Mouse (Mus musculus) cerebellum, adult 2 months (tissue): ENCODE results near the gene Shprh.

Experiments used
- CTCF ChIP-seq: fragments of 200-500 bp; IDR thresholded peaks from 2 replicates; pipeline ENCODE4 v1.5.1; 2011; ENCODE audit warnings: low read depth, mild to moderate bottlenecking, control low read depth, low read length, moderate library complexity, borderline replicate concordance; ENCODE audit not compliant: insufficient read depth
- POLR2A ChIP-seq: fragments of 200-500 bp; IDR thresholded peaks from 2 replicates; pipeline ENCODE4 v1.6.1; 2011; ENCODE audit warnings: low read length, control low read depth, borderline replicate concordance; ENCODE audit not compliant: insufficient read depth

- TF ChIP-seq CTCF, result no peak
- no peak for TF ChIP-seq POLR2A
Observed at GRCm38 (mm10) chr10:11148446-11148845, 781 bp upstream of the Shprh start.
